Mouse (Mus musculus) MN1 (cell line): ENCODE data around the gene Gm45799.
A peak's percentile ranks its signal among the peaks of the same experiment; 100 is the strongest.

Experiments
- DNase-seq: peaks from one replicate; pipeline ENCODE4 v3.0.0-alpha.2; 2016; ENCODE audit warnings: low spot score

Gene Gm45799

DNA sequence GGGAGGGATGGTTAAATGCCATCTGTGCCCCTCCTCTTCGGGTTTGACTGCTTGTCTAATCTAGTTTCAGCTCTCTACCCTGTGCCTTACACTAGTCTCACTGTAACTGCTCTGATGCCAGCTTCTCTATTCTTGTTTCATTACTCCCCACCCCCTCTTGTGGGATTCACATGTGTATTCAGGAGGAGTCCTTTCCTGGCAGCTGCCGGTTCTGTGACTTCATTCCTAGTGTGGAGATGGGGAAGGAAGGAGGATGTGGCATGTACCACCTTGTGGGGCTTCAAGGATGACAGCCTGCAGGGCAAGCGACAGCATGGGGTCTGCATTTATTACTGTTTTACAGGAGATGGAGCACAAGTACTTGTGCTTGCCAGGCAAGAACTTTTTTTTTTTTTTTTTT lies 1.6 kb downstream of the Gm45799 start:
- DNase-seq = peak; percentile 47

DNA sequence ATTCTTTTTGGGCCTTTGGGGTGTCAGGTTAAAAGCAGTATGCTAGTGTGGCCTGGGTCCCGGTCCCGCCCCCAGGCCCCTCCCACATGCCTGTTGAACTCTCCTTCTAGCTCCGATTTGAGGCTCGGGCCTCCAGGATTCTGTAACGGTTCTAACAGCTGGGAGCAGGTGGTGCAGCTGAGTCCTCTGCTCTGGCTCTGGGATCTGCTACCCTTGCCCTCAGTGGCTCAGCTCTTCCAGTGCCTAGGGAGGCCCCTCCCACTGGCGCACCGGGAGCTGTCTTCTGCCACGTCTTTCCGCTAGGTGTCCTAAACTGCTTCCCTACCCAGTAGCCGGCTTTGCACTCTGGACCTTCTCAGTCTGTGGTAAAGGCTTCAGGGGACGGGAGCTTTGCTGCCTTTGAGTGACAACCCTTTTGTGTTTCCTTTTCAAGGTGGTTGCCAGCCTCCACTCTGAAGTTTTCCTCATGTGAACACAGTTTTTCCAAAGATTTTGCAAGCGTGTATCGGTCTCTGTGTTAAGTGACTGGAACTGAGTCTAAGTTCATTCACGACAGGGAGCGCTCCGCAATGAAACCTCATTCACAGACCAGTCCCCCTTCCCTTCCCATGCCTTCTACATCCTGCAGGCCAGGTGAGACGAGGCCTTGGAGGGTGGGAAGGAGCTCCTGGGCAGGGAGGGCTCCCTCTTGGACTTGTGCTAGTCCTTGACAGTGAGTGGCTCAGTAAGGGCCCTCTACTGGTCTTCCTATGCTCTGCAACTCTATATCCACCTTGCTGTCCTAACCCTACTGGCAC lies 10.5 kb downstream of the Gm45799 start, which contains the start of gene Dnhd1:
Dnhd1 (plus strand) TSS at position 189 of the 797 bp plus-strand sequence.
- peak; percentile 76 for DNase-seq

DNA sequence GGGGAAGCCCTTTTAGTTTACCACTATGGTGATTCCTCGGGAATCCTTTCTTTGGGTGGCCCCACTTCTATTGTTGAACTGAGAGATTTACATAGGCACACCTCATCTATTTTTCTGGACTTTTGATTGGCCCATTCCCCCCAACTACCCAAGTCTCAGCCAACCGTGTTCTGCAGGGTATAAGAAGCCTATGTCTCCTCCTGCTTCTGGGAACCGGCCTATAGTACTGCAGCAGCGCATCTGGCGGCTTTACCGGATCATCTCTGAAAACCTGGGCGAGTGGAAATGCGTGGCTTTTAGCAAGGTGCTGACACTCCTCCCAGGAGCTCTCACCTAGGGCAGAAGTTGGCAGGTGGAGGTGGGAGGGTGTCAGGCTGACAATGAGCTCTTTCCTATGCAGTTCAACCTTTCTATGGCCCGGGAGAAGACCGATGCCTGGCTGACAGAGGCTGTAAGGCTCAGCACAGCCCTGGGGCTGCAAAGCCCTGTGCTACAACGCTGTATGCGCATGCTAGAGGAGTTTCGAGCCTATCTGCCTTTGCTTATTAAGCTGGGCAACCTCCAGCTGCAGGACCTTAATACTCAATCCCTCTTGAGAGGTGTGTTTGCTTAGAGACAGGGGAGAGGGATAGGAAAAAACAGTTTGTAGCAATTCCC lies 45.3 kb downstream of the Gm45799 start:
- DNase-seq = no peak

DNA sequence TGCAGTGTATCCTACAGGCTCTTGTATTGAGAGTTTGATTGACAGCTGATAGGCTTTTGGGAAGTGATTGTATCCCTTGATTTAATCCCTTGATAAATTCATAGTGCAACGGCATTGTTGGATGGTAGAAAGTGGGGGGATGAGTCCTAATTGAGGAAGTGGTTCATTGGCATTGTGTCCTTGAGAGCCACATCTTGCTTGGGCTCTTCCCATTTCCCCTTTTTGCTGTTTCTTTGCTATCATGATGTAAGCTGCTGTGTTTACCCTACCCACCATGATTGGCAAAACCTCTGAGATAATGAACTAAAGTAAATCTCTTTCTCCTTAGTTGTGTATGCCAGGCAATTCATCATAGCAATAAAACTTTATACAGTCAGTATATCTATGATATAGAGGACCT lies 50.5 kb downstream of the Gm45799 start:
- DNase-seq = no peak

DNA sequence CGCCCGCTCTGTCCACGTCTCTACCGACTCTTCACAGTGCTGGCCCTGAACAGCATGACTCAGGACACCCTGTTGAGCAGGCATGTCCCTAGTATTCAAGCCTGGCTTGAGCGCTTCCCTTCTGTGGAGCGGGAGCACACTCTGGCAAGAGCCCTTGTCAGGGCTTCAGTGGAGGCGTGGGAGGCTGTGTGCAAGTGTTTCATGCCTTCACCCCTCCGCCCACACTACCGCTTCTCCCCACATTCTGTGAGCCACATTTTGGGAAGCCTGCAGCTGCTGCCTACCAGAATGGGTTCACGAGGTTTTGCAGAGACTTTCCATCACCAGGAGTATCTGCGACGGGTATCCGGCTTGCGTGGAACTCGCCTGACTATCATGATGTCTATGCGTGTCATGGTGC lies 62.8 kb downstream of the Gm45799 start:
- no peak for DNase-seq

DNA sequence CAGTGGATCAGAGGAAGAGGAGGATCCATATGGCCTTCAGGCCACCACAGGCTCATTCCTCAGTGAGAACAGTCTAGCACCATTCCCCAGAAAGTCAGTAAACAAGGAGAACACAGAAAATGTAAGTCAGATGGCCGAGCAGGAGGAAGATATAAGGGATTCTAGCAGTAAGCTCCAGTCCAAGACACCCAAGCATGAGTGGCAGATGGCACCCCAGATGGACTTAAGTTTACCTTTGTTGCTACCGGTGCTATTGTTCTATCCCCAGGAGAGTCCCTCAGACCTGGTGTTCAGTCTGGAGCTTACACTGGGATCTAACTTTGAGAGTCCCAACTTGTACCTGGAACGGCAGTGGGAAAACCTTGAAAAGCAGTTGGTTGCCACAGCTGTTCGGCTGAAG lies 63.5 kb downstream of the Gm45799 start:
- no peak for DNase-seq

DNA sequence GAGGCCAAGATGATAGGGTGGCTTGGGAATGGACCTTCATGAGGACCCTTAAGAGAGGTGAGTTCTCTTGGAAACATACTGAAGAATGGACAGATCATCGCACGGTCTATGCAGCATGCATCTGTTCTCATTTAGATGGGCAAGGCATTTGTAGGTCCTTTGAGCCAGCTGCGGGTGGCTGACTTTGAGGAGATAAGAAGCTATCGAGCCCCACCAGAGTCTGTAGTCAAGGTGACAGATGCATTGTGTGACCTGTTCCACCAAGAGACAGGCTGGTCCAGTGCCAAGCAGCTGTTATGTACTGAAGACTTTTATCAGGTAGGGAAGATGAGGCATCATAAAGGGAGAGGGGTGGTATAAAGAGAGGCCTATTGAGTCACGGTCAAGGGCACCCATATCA lies 68.4 kb downstream of the Gm45799 start:
- no peak for DNase-seq

DNA sequence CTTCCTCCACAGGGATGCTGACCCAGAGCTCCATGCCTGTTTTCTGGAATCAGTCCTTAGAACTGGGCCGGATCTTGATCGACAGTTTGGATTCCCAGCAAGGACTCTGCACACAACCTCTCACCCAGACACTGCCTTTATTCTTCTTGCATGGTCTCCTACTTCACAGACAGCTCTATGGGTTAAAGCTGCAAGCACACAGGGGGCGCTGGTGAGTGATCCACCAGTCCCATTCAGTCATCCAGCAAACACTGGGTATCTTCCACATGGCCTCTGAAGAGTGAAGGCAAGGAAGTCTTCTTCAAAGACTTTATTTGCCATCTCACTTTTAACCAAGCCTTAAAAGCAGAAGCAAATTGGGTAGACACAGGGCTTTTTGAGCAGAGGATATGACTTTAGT lies 75.0 kb downstream of the Gm45799 start:
- DNase-seq = no peak

DNA sequence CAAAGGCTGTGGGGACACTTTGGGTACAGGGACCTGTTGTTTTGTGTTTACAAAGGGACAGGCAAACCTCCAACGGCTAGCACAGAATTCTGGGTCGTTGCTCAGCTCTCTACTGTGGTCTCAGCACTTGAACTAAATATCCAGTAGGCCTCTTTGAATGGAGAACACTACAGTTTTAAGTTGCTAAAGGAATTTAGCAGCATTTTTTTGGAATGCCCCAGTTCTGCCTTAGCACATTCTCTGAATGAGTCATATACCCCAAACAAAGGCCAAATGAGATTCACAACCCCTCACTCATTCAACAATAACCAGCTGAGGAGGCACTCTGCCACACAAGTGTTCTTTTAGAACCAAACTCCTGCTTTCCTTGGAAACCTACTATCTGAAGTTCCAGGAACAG lies 81.6 kb downstream of the Gm45799 start:
- no peak for DNase-seq

DNA sequence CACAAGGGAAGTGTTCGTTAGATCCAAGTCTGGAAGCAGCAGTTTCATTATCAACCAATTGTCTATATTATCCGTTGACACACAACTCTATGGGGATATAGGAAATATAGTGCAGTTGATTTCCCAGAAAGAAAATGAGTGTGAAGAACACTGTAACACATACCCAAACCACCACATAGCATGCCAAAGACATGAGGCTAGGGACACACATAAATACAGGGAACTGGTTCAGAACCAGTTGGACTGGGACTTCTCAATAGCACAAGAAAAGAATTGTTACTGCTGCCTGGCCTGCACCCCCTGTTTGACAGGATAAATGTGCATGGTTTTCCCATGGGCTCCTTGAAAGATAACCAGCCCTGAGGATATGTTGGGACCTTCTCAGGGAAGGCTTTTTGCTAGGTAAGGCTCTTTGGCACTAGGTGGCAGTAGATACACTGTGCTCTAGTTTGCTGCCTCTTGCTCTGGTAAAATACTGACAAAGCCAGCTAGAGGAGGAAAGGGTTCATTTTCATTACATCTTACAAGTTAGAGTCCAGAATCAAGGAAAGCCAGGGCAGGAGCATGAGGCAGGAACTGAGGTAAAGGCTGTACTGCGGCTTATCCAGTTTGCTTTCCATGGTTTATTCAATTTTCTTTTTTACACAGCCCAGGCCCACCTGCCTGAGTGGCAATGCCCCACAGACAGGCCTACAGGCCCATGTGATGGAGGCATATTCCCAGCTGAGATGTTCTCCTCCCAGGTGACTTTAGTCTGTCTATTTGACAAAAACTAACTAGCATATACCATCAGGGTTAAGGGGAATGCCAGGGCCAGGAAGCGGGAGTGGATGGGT lies 86.0 kb downstream of the Gm45799 start:
- DNase-seq = peak; percentile 76

DNA sequence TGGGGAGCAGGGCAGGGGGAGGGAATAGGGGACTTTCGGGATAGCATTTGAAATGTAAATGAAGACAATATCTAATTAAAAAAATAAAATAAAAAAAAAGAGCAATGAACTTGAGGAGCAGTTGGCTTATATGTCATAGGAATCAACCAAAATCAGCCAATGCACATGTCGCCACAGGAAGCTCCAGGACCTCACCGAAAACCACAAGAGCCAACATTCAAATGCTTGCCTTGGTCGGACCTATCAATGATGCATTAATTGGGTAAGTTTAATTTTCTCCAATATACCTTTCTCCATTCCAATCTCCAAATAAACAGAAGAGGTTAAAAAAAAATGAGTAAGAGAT lies 86.6 kb downstream of the Gm45799 start:
- DNase-seq = no peak

DNA sequence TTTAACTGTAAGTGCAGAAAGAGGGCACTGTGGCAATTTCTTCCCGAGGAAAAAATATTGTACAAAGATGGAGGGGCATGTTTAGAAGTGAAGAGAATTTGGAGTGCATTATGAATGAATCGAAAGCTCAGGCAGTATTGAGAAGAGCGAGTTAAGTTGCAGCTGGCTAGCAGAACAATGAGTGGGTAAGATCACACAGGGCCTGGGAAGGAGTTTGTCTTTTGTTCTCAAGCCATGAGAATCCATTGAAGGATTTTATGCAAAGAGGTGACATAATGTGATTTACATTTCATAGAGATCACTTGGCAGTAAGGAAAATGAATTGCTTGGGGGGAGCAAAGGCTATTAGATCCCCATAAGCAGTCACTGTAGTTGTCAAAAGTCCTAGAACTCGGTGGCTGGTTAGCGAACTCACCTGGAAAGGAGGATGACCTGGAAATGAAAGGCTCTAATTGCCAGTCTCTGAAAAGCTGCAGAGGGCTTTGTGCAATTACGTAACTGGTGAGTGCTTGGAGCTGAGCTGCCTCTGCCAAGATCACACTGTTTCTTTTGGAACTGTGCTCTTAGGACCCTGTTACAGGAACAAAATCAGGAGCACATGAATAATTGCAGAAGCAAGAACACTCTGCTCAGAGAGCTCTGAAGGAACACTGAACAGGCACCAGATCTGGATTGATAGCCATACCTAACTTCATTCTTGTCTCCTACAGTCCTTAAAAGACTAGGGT lies 88.5 kb downstream of the Gm45799 start:
- no peak for DNase-seq

DNA sequence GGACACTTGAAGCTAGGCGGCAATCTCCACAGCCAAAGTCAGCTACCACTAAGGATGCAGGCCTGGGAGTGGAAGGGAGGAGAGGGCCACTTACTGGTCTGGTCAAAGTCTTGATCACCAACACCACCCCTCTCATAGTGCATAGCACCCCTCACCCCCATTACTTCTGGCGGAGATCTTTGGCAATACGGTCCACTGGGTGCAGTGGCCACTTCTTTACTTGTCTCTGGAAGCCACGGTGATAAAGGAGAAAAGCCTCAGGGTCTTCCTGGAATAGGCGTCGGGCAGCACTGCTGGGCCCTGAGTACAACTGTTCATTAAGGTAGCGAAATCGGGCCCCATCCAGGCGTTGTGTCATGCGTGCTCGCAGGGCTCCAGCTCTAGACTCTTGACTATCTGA lies 93.5 kb downstream of the Gm45799 start:
- DNase-seq = no peak
